Mouse (Mus musculus): ENCODE data around the gene Vsig2. TPM values are rescaled to one million over a fixed set of nuclear protein-coding genes. Genes with fewer than 3 reads are reported as not detected.
A peak's percentile ranks its signal among the peaks of the same experiment; 100 is the strongest.

Vsig2 gene
- 1 to 10 TPM; 2.7 to 4.7 TPM for total RNA-seq (2021)

GRCm38 (mm10) chr9:37539170-37540025 is at the start of gene Vsig2:
Vsig2 (plus strand) TSS chr9:37539255.
- no peak for DNase-seq

- peak; percentile 33 to 41 for DNase-seq
Measured at GRCm38 (mm10) chr9:37489446-37490120, 49.5 kb upstream of the Vsig2 start.

- no peak for DNase-seq
Measured at GRCm38 (mm10) chr9:37495761-37496160, 43.3 kb upstream of the Vsig2 start.

- DNase-seq, result no peak
Measured at GRCm38 (mm10) chr9:37496325-37496724, 42.7 kb upstream of the Vsig2 start.

GRCm38 (mm10) chr9:37500201-37500600 is 38.9 kb upstream of the Vsig2 start:
- DNase-seq, result no peak

GRCm38 (mm10) chr9:37501170-37501569 is 37.9 kb upstream of the Vsig2 start:
- DNase-seq, result no peak

- no peak for DNase-seq
Measured at GRCm38 (mm10) chr9:37504348-37504747, 34.7 kb upstream of the Vsig2 start.

GRCm38 (mm10) chr9:37506023-37506422 is 33.0 kb upstream of the Vsig2 start:
- DNase-seq, result no peak

- no peak for DNase-seq
Measured at GRCm38 (mm10) chr9:37512097-37512496, 27.0 kb upstream of the Vsig2 start.

GRCm38 (mm10) chr9:37514456-37514855 is 24.6 kb upstream of the Vsig2 start:
- no peak for DNase-seq

GRCm38 (mm10) chr9:37517467-37517866 is 21.6 kb upstream of the Vsig2 start:
- DNase-seq, result no peak

GRCm38 (mm10) chr9:37518991-37519390 is 20.1 kb upstream of the Vsig2 start:
- no peak for DNase-seq

GRCm38 (mm10) chr9:37519995-37520394 is 19.1 kb upstream of the Vsig2 start:
- DNase-seq, result no peak

GRCm38 (mm10) chr9:37525461-37525860 is 13.6 kb upstream of the Vsig2 start:
- DNase-seq, result no peak

GRCm38 (mm10) chr9:37526443-37527395 is 12.3 kb upstream of the Vsig2 start:
- DNase-seq, result no peak

GRCm38 (mm10) chr9:37527396-37528224 is 11.4 kb upstream of the Vsig2 start, which contains the start of gene Esam:
Esam (plus strand) TSS chr9:37528078.
- no peak for DNase-seq

- no peak for DNase-seq
Measured at GRCm38 (mm10) chr9:37528225-37528970, 10.7 kb upstream of the Vsig2 start.

- DNase-seq, result no peak
Measured at GRCm38 (mm10) chr9:37530031-37530887, 8.8 kb upstream of the Vsig2 start.

GRCm38 (mm10) chr9:37530888-37531705 is 8.0 kb upstream of the Vsig2 start:
- DNase-seq, result peak in 1 of 2 experiments; percentile 30
